Mouse (Mus musculus) hindbrain, postnatal 0 days (tissue): ENCODE measurements around the gene C3ar1. TPM values are rescaled to one million over a fixed set of nuclear protein-coding genes. Genes with fewer than 3 reads are reported as not detected.

Experiments
- ATAC-seq: fragments of 200-750 bp; cut with Nextera tagmentation; 2 replicates; pipeline ENCODE4 v1.8.0; 2017; ENCODE audit warnings: mild to moderate bottlenecking, moderate TSS enrichment, moderate library complexity
- DNase-seq: peaks from one replicate; pipeline ENCODE4 v3.0.0-alpha.2; 2015; ENCODE audit warnings: low spot score
- H3K27ac ChIP-seq: fragments of 300-500 bp; sonication (generic); 2 replicates; pipeline ENCODE4 v1.5.1; 2014; ENCODE audit warnings: mild to moderate bottlenecking
- H3K27me3 ChIP-seq: fragments of 300-500 bp; sonication (generic); 2 replicates; pipeline ENCODE4 v1.6.1; 2014; ENCODE audit warnings: low read length, mixed read lengths; ENCODE audit not compliant: insufficient read depth
- H3K36me3 ChIP-seq: fragments of 300-500 bp; sonication (generic); 2 replicates; pipeline ENCODE4 v1.6.1; 2014; ENCODE audit warnings: low read length, mixed read lengths; ENCODE audit not compliant: insufficient read depth
- H3K4me1 ChIP-seq: fragments of 300-500 bp; sonication (generic); 2 replicates; pipeline ENCODE4 v1.6.1; 2014; ENCODE audit warnings: antibody characterized with exemption, low read length, mixed read lengths; ENCODE audit not compliant: insufficient read depth
- H3K4me2 ChIP-seq: fragments of 300-500 bp; sonication (generic); 2 replicates; pipeline ENCODE4 v1.6.1; 2014; ENCODE audit warnings: low read depth, mild to moderate bottlenecking, low read length, moderate library complexity, mixed read lengths
- H3K4me3 ChIP-seq: fragments of 300-500 bp; sonication (generic); 2 replicates; pipeline ENCODE4 v1.5.1; 2014; ENCODE audit warnings: low read length
- H3K9ac ChIP-seq: fragments of 300-500 bp; sonication (generic); replicated peaks from 2 replicates; pipeline ENCODE4 v1.6.1; 2014; ENCODE audit warnings: mild to moderate bottlenecking, low read length, moderate library complexity, mixed read lengths
- H3K9me3 ChIP-seq: fragments of 300-500 bp; sonication (generic); 2 replicates; pipeline ENCODE4 v1.6.1; 2016; ENCODE audit warnings: low read length, mixed read lengths
- CTCF ChIP-seq: IDR thresholded peaks from 2 replicates; pipeline ENCODE4 v1.5.1; 2016; ENCODE audit warnings: antibody characterized with exemption, control low read depth, low read depth
- WGBS: fragments of 180-500 bp; shearing (Covaris S2); extraction: QIAGEN DNeasy Blood & Tissue Kit; methylation state at CpG from one replicate; pipeline ENCODE4 v1.1.7; 2014; 5-methylcytosine and 5-hydroxymethylcytosine counted together
- polyA plus RNA-seq: library from polyadenylated mRNA; unstranded; fragments of >200 nt; fragmentation: Nextera tagmentation; extraction: Ambion mirVana; gene quantifications from 2 replicates; pipeline ENCODE4 v1.2.1, GENCODE M21; 2015
- total RNA-seq: library from RNA; depleted of rRNA; stranded (reverse); fragments of >200 nt; gene quantifications from 2 replicates; pipeline ENCODE4 v1.2.3, GENCODE M21; 2014

The C3ar1 gene
- total and polyA plus RNA-seq, 2 experiments from 2014 or later = 1.4 to 2.2 TPM

DNA sequence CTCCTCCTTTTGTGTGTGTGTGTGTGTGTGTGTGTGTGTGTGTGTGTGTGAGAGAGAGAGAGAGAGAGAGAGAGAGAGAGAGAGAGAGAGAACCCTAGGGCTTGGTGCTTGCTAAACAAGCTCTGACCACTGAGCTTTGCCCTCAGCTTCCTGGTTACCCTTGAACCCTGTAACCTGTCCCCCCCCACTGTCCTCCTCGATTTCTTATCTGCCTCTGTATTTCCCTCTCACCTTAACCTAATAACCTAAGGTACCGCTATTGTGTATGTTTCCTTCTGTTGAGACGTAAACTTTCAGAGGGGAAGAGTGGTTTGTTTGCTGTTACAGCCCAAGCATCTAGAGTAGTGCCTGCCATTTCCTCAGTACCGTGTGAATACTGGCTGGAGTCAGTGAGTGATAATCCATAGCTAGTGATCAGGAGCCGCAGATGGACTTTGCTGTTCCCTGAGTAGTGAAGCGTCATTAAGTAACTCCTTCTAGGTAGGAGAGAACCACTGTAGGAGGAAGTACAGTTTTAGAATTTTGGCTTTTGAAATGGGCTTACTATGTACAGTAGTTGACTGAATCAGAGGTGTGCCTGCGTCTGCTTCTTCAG lies 23.3 kb upstream of the C3ar1 start:
- Histone ChIP-seq H3K9me3 (no peaks in the 10 kb centered on the region), H3K27me3 (no peaks in the 10 kb centered on the region), H3K27ac (no peak overlapping the region), H3K4me3 (no peak overlapping the region), H3K4me1 (0 out of 2 replicates have a peak, but pooled peaks cover 5% of the 10 kb centered on the region), H3K4me2 (no peak overlapping the region), H3K9ac (no peak overlapping the region), H3K36me3 (peaks cover 50% of the 10 kb centered on the region)
- WGBS = 93% methylated on average over 7 of the region's 7 CpGs
- no peak for TF ChIP-seq CTCF
- ATAC-seq (no peak), DNase-seq (no peak)

DNA sequence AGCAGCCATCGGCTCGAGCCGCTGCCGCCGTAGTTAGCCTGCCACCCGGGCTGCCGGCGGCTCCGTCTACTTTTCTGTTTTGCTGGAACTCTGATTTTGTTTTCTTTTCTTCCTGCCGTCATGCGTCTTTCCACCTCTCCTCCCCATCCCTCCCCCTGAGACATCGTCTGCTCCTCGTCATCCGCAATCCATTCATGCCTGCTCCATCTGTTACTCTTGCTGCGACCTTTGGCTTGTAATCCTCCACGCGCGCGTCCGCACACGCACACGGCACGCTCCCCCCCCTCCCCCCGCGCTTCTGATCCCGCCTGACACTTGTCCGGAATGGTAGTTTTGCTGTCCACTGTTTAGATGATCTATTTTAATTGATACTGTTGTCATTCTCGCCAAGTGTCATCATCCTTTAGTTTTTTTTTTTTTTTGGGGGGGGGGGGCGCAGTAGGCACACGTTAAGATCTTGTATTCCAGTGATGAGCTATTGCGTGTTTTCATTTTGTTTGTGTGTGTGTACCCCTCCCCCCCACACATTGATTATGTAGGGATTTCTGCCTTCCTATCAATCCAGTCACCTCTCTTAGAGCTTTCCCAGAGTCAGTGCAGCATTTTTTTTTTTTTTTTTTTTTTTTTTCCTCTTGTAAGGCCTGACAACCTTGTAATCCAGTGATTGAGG lies 18.9 kb upstream of the C3ar1 start:
- H3K9me3 ChIP-seq = no peaks in the 10 kb centered on the region
- peak overlapping the region; percentile 96 for H3K9ac ChIP-seq
- H3K27me3 ChIP-seq = no peaks in the 10 kb centered on the region
- H3K27ac ChIP-seq = peak overlapping the region; percentile 94
- no peak for TF ChIP-seq CTCF
- WGBS = under 1% methylated on average over 31 of the region's 31 CpGs
- H3K4me1 ChIP-seq = 0 out of 2 replicates have a peak, but pooled peaks cover 5% of the 10 kb centered on the region
- DNase-seq (peak; percentile 76), ATAC-seq (peak; percentile 84)
- peaks cover 12% of the 10 kb centered on the region; the same call in 1 of the 2 replicates for H3K36me3 ChIP-seq
- peak overlapping the region; percentile 93 for H3K4me3 ChIP-seq
- H3K4me2 ChIP-seq = peak overlapping the region; percentile 61

DNA sequence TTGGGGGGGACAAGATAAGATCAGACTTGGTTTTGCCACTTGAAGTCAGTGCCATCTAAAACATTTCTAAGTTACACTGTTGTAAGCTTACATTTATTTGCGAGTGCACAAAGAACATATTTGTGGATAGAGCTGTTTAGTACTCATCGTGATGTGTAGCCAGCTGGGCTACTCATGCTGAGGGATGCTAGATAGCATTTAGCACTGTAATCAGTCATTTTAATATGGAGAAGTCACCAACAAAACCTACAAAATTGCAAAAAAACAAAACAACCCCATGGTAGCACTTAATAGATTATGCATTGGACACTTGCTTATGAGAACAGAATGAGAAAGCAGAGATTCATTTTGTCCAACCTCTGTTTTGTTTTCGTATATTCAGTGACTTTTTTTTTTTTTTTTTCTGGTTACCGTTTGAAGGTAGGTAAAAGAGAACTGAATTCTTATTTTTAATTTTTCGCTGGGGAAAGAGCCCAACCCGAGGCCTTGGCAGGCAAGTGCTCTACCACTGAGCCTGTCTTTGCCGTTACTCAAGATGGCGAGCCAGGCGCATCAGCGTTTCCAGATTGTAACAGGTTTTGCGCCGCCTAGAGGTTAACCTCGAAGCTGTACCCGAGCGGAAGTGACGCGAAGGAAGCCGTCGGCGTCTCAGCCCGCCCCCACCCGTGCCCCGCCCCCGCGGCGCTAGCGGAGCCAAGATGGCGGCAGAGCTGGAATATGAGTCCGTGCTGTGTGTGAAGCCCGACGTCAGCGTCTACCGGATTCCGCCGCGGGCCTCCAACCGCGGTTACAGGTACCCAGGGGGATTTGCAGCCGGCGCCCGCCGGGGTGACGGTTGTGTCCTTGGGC lies 18.1 kb upstream of the C3ar1 start, which contains the start of gene Necap1:
TSS of gene Necap1 (plus strand) at position 604 of the 849 bp plus-strand sequence.
- Histone ChIP-seq H3K36me3 (peaks cover 7% of the 10 kb centered on the region; the same call in 1 of the 2 replicates), H3K9me3 (no peaks in the 10 kb centered on the region), H3K27me3 (no peaks in the 10 kb centered on the region), H3K4me3 (peak within 1 kb of the TSS; percentile 93), H3K9ac (peak within 1 kb of the TSS; percentile 96), H3K4me1 (0 out of 2 replicates have a peak, but pooled peaks cover 5% of the 10 kb centered on the region), H3K4me2 (peak within 1 kb of the TSS; percentile 61), H3K27ac (peak within 1 kb of the TSS; percentile 94)
- WGBS = 7% methylated on average over 43 of the region's 43 CpGs
- ATAC-seq (peak; percentile 98), DNase-seq (peak; percentile 100)
- TF ChIP-seq CTCF = peak; percentile 87

DNA sequence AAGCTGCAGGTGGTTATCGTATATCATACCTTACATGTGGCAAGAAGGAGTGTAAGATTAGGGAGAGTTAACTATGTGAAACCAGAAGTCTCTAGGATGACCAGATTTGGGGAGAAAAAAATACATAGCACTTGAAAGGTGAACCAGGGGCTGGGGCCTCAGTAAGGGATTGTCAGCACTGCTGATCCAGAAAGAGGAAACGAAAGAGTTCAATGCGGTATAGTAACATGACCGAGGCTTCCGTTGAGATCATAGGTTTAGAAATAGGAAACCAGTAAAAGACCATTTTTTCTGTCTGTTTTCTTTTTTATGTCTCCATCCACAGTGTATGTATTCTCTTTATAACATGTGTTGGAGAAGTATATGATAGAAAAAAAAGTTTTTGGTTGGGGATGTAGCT lies 16.8 kb upstream of the C3ar1 start:
- 93% methylated on average over 5 of the region's 5 CpGs for WGBS
- Histone ChIP-seq H3K27me3 (no peaks in the 10 kb centered on the region), H3K4me1 (0 out of 2 replicates have a peak, but pooled peaks cover 5% of the 10 kb centered on the region), H3K9ac (no peak overlapping the region), H3K27ac (no peak overlapping the region), H3K4me3 (no peak overlapping the region), H3K9me3 (no peaks in the 10 kb centered on the region), H3K36me3 (no peaks in the 10 kb centered on the region), H3K4me2 (no peak overlapping the region)
- TF ChIP-seq CTCF = no peak
- ATAC-seq = no peak
- DNase-seq = no peak

DNA sequence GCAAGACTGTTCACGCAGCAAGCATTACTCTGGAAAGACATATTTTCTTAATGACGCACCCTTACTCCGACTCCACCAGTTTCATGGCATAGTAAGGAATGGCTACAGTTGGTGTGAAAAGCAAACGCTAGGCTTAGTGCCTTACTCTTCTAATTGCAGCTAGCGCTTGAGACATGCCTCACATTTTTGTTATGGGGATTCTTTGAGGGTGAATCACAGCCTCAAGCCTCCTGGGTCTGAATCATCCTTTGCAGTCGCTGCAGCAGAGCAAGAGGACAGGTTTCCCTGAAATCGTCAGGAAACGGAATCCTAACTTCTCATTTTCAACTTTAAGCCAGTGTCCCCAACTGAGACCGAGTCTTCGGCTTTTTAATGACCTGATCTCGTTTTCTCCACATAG lies 13.9 kb upstream of the C3ar1 start:
- Histone ChIP-seq H3K4me1 (no peaks in the 10 kb centered on the region), H3K9ac (no peak overlapping the region), H3K27me3 (no peaks in the 10 kb centered on the region), H3K4me3 (no peak overlapping the region), H3K27ac (no peak overlapping the region), H3K4me2 (no peak overlapping the region), H3K36me3 (no peaks in the 10 kb centered on the region), H3K9me3 (no peaks in the 10 kb centered on the region)
- no peak for TF ChIP-seq CTCF
- 89% methylated on average over 11 of the region's 11 CpGs for WGBS
- ATAC-seq (no peak), DNase-seq (no peak)

DNA sequence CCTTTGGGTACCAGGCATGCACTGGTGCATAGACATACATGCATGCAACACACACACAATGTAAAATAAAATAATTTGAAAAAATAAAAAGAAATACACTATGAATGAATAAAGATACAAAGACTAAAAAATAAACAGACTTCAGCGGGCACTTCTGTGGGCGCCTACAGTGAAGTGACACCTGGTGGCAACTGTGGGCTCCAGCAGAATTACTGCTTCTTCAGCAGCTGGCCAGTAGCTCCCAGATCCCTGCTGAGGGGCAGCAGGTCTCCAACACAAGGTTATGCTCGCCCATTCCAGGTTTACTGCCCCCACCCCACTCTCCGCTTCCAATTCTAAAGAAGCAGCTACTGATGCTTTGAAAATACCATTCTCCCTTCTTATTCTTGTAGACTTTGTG lies 12.0 kb upstream of the C3ar1 start:
- no peak overlapping the region for H3K27ac ChIP-seq
- WGBS = 65% methylated on average over 4 of the region's 4 CpGs
- H3K36me3 ChIP-seq = no peaks in the 10 kb centered on the region
- H3K9ac ChIP-seq = no peak overlapping the region
- ATAC-seq = 0 out of 2 replicates have a peak, but pooled peaks have one; percentile 40
- no peaks in the 10 kb centered on the region for H3K27me3 ChIP-seq
- DNase-seq = peak; percentile 51
- TF ChIP-seq CTCF = peak; percentile 63
- no peak overlapping the region for H3K4me2 ChIP-seq
- H3K4me1 ChIP-seq = no peaks in the 10 kb centered on the region
- no peak overlapping the region for H3K4me3 ChIP-seq
- H3K9me3 ChIP-seq = no peaks in the 10 kb centered on the region
